Mouse (Mus musculus) retina, embryonic 14.5 days (tissue): ENCODE results near the gene Rfxap.

ENCODE experiments used
- DNase-seq: peaks from one replicate; pipeline ENCODE4 v3.0.0-alpha.2; 2015; ENCODE audit warnings: low spot score

The Rfxap gene

GRCm38 (mm10) chr3:54807666-54808217 lies at the start of gene Rfxap:
TSS of gene Rfxap (minus strand) at chr3:54807791.
- peak; percentile 98 for DNase-seq

GRCm38 (mm10) chr3:54835421-54835820 lies 27.8 kb upstream of the Rfxap start:
- no peak for DNase-seq

- no peak for DNase-seq
Measured at GRCm38 (mm10) chr3:54832491-54832890, 24.9 kb upstream of the Rfxap start.

GRCm38 (mm10) chr3:54822526-54822925 lies 14.9 kb upstream of the Rfxap start:
- DNase-seq: no peak

- DNase-seq: peak; percentile 89
Measured at GRCm38 (mm10) chr3:54815292-54815691, 7.7 kb upstream of the Rfxap start.

GRCm38 (mm10) chr3:54814622-54815021 lies 7.0 kb upstream of the Rfxap start:
- no peak for DNase-seq

- DNase-seq: no peak
Measured at GRCm38 (mm10) chr3:54813418-54813988, 5.9 kb upstream of the Rfxap start.

- no peak for DNase-seq
Measured at GRCm38 (mm10) chr3:54811616-54812015, 4.0 kb upstream of the Rfxap start.

- DNase-seq: no peak
Measured at GRCm38 (mm10) chr3:54809111-54809510, 1.5 kb upstream of the Rfxap start.

GRCm38 (mm10) chr3:54807061-54807661 lies 430 bp downstream of the Rfxap start:
- no peak for DNase-seq

- DNase-seq: no peak
Measured at GRCm38 (mm10) chr3:54803713-54804112, 3.9 kb downstream of the Rfxap start.

- DNase-seq: peak; percentile 70
Measured at GRCm38 (mm10) chr3:54797211-54797610, 10.4 kb downstream of the Rfxap start.

GRCm38 (mm10) chr3:54795806-54796205 lies 11.8 kb downstream of the Rfxap start:
- DNase-seq: no peak

- DNase-seq: no peak
Measured at GRCm38 (mm10) chr3:54795379-54795778, 12.2 kb downstream of the Rfxap start.

- DNase-seq: no peak
Measured at GRCm38 (mm10) chr3:54793762-54794161, 13.8 kb downstream of the Rfxap start.

- no peak for DNase-seq
Measured at GRCm38 (mm10) chr3:54791822-54792677, 15.5 kb downstream of the Rfxap start.

GRCm38 (mm10) chr3:54790601-54791000 lies 17.0 kb downstream of the Rfxap start:
- DNase-seq: no peak

- DNase-seq: no peak
Measured at GRCm38 (mm10) chr3:54775989-54776631, 31.5 kb downstream of the Rfxap start.

GRCm38 (mm10) chr3:54773613-54774012 lies 34.0 kb downstream of the Rfxap start:
- no peak for DNase-seq

- DNase-seq: peak; percentile 45
Measured at GRCm38 (mm10) chr3:54769349-54770275, 38.0 kb downstream of the Rfxap start.

GRCm38 (mm10) chr3:54768592-54768991 lies 39.0 kb downstream of the Rfxap start:
- DNase-seq: no peak
